Mouse (Mus musculus) MEL (cell line): ENCODE measurements around the gene Prdm10. TPM values are rescaled to one million over a fixed set of nuclear protein-coding genes. Genes with fewer than 3 reads are reported as not detected.

ENCODE experiments used
- DNase-seq: peaks from one replicate; pipeline ENCODE4 v3.0.0; 2011; ENCODE audit warnings: low read depth, low spot score
- H3K27ac ChIP-seq: 2 replicates; pipeline ENCODE4 v1.5.1; 2012; ENCODE audit warnings: low read depth, mild to moderate bottlenecking, control low read depth, low read length, moderate library complexity; ENCODE audit not compliant: control insufficient read depth
- H3K27me3 ChIP-seq, 2 experiments: fragments of 150-350 bp in 1 of 2; sonication (generic) in 1 of 2; 2 replicates each; pipeline ENCODE4 v1.6.1; 2012; ENCODE audit warnings: low read length in 2 of 2, mild to moderate bottlenecking in 2 of 2, improper control_type of control experiment in 1 of 2, moderate library complexity in 1 of 2; ENCODE audit not compliant: insufficient read depth in 2 of 2, control insufficient read depth in 1 of 2
- H3K36me3 ChIP-seq, 2 experiments: 2 replicates each; pipeline ENCODE4 v1.6.1; 2012 to 2014; ENCODE audit warnings: low read length in 2 of 2, improper control_type of control experiment in 1 of 2, inconsistent platforms in 1 of 2, mild to moderate bottlenecking in 1 of 2; ENCODE audit not compliant: insufficient read depth in 2 of 2, control insufficient read depth in 1 of 2
- H3K4me1 ChIP-seq, 2 experiments: fragments of 150-350 bp in 1 of 2; sonication (generic) in 1 of 2; 2 replicates each; pipeline ENCODE4 v1.6.1; 2012; ENCODE audit warnings: low read length in 2 of 2, improper control_type of control experiment in 1 of 2, mild to moderate bottlenecking in 1 of 2; ENCODE audit not compliant: insufficient read depth in 2 of 2, control insufficient read depth in 1 of 2
- H3K4me3 ChIP-seq, 2 experiments: fragments of 150-350 bp in 1 of 2; sonication (generic) in 1 of 2; 2 replicates each; pipeline ENCODE4 v1.5.1; 2012; ENCODE audit warnings: low read depth in 2 of 2, low read length in 2 of 2, mild to moderate bottlenecking in 2 of 2, moderate library complexity in 2 of 2, control low read depth in 1 of 2, improper control_type of control experiment in 1 of 2; ENCODE audit not compliant: control insufficient read depth in 1 of 2, insufficient read depth in 1 of 2
- H3K79me2 ChIP-seq: 2 replicates; pipeline ENCODE4 v1.6.1; 2012; ENCODE audit warnings: mild to moderate bottlenecking, low read length, moderate library complexity; ENCODE audit not compliant: control insufficient read depth, poor library complexity, insufficient read depth
- H3K9ac ChIP-seq: 2 replicates; pipeline ENCODE4 v1.6.1; 2012; ENCODE audit warnings: low read depth, mild to moderate bottlenecking, control low read depth, low read length, moderate library complexity; ENCODE audit not compliant: control insufficient read depth, poor library complexity, severe bottlenecking
- H3K9me3 ChIP-seq: fragments of 150-350 bp; sonication (generic); replicated peaks from 2 replicates; pipeline ENCODE4 v1.6.1; 2012; ENCODE audit warnings: mild to moderate bottlenecking, low read length, improper control_type of control experiment, moderate library complexity; ENCODE audit not compliant: insufficient read depth
- ELF1 ChIP-seq: IDR thresholded peaks from 2 replicates; pipeline ENCODE4 v1.6.1; 2014; ENCODE audit warnings: low read depth, mild to moderate bottlenecking, inconsistent platforms, low read length, improper control_type of control experiment, moderate library complexity
- EP300 ChIP-seq, 2 experiments: IDR thresholded peaks; 2 replicates each; pipeline ENCODE4 v1.6.1; 2011; ENCODE audit warnings: improper control_type of control experiment in 2 of 2, low read length in 2 of 2, low read depth in 1 of 2, mild to moderate bottlenecking in 1 of 2
- GABPA ChIP-seq: IDR thresholded peaks from 2 replicates; pipeline ENCODE4 v1.6.1; 2012; ENCODE audit warnings: low read depth, mild to moderate bottlenecking, inconsistent platforms, low read length, improper control_type of control experiment, moderate library complexity
- GATA1 ChIP-seq: IDR thresholded peaks from 2 replicates; pipeline ENCODE4 v1.6.1; 2011; ENCODE audit warnings: low read depth, low read length, improper control_type of control experiment
- HCFC1 ChIP-seq: IDR thresholded peaks from 2 replicates; pipeline ENCODE4 v1.6.1; 2012; ENCODE audit warnings: low read depth, mild to moderate bottlenecking, inconsistent platforms, low read length, improper control_type of control experiment, moderate library complexity
- KAT2A ChIP-seq: conservative IDR thresholded peaks from 2 replicates; pipeline ENCODE4 v1.6.1; 2012; ENCODE audit warnings: low read depth, low read length, improper control_type of control experiment, inconsistent platforms
- MAX ChIP-seq: IDR thresholded peaks from 2 replicates; pipeline ENCODE4 v1.6.1; 2011; ENCODE audit warnings: low read length, improper control_type of control experiment
- MEF2A ChIP-seq: IDR thresholded peaks from 2 replicates; pipeline ENCODE4 v1.6.1; 2014; ENCODE audit warnings: low read depth, mild to moderate bottlenecking, inconsistent platforms, low read length, improper control_type of control experiment; ENCODE audit not compliant: poor library complexity, insufficient replicate concordance, severe bottlenecking; ENCODE audit errors: extremely low read depth
- MXI1 ChIP-seq: IDR thresholded peaks from 2 replicates; pipeline ENCODE4 v1.6.1; 2011; ENCODE audit warnings: mild to moderate bottlenecking, low read depth, low read length, improper control_type of control experiment
- MYC ChIP-seq: IDR thresholded peaks from 2 replicates; pipeline ENCODE4 v1.6.1; 2011; ENCODE audit warnings: low read depth, mild to moderate bottlenecking, low read length, improper control_type of control experiment, moderate library complexity
- NELFE ChIP-seq: IDR thresholded peaks from 2 replicates; pipeline ENCODE4 v1.6.1; 2011; ENCODE audit warnings: low read depth, low read length, improper control_type of control experiment
- POLR2A ChIP-seq, 2 experiments: IDR thresholded peaks; 2 replicates each; pipeline ENCODE4 v1.6.1; 2011 to 2012; ENCODE audit warnings: low read length in 2 of 2, mild to moderate bottlenecking in 2 of 2, control low read depth in 1 of 2, improper control_type of control experiment in 1 of 2, low read depth in 1 of 2, moderate library complexity in 1 of 2; ENCODE audit not compliant: control insufficient read depth in 1 of 2, insufficient read depth in 1 of 2, poor library complexity in 1 of 2
- POLR2AphosphoS5 ChIP-seq: IDR thresholded peaks from 2 replicates; pipeline ENCODE4 v1.6.1; 2012; ENCODE audit warnings: low read depth, borderline replicate concordance, mild to moderate bottlenecking, inconsistent platforms, low read length, moderate library complexity, mixed read lengths
- RAD21 ChIP-seq: IDR thresholded peaks from 2 replicates; pipeline ENCODE4 v1.6.1; 2011; ENCODE audit warnings: mild to moderate bottlenecking, low read depth, low read length, improper control_type of control experiment
- RCOR1 ChIP-seq: IDR thresholded peaks from 2 replicates; pipeline ENCODE4 v1.6.1; 2012; ENCODE audit warnings: low read depth, mild to moderate bottlenecking, inconsistent platforms, low read length, improper control_type of control experiment
- SIN3A ChIP-seq: IDR thresholded peaks from 2 replicates; pipeline ENCODE4 v1.6.1; 2012; ENCODE audit warnings: low read length, improper control_type of control experiment, inconsistent platforms
- SMC3 ChIP-seq: IDR thresholded peaks from 2 replicates; pipeline ENCODE4 v1.6.1; 2011; ENCODE audit warnings: low read depth, low read length, improper control_type of control experiment
- TAL1 ChIP-seq: IDR thresholded peaks from 2 replicates; pipeline ENCODE4 v1.6.1; 2012; ENCODE audit warnings: mild to moderate bottlenecking, inconsistent platforms, low read length, moderate library complexity, mixed read lengths
- TBP ChIP-seq: IDR thresholded peaks from 2 replicates; pipeline ENCODE4 v1.8.0; 2011; ENCODE audit warnings: low read depth, low read length, improper control_type of control experiment
- UBTF ChIP-seq: IDR thresholded peaks from 2 replicates; pipeline ENCODE4 v1.6.1; 2012; ENCODE audit warnings: low read depth, mild to moderate bottlenecking, inconsistent platforms, low read length, improper control_type of control experiment, moderate library complexity, borderline replicate concordance; ENCODE audit not compliant: insufficient read depth
- ZC3H11A ChIP-seq: IDR thresholded peaks from 2 replicates; pipeline ENCODE4 v1.6.1; 2012; ENCODE audit warnings: low read depth, mild to moderate bottlenecking, inconsistent platforms, low read length, improper control_type of control experiment
- polyA plus RNA-seq, 2 experiments: library from polyadenylated mRNA; stranded (reverse) in 1 of 2; unstranded in 1 of 2; fragments of >175 nt in 1 of 2; fragments of >200 nt in 1 of 2; gene quantifications; 2 replicates each; pipeline versions ENCODE4 v1.2.1 to v1.2.4; 2012; ENCODE audit warnings: low replicate concordance in 2 of 2, low read depth in 1 of 2; ENCODE audit not compliant: insufficient read length in 2 of 2, insufficient read depth in 1 of 2, missing spikeins in 1 of 2
- total RNA-seq: library from RNA; depleted of rRNA; stranded (reverse); fragments of 300-350 nt; gene quantifications from 2 replicates; pipeline ENCODE4 v1.2.3, GENCODE M21; 2012

Gene Prdm10
- total and polyA plus RNA-seq, 3 experiments = 3.4 to 8.7 TPM; not detected in 1

DNA sequence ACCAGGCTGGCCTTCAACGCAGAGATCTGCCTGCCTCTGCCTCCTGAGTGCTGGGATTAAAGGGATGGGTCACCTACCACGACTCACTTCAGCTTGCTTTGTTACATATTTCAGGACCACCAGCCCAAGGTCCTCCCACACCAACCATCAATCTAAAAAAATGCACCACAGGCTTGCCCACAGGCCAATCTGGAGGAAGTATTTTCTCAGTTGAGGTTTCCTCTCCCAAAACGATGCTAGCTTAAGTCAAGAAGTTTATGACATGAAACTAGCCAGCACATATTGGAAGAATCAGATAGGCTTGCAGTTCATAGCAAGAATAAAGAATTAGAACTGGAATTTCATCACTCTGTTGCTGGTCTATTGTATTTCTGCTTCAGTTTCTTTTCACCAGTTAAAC lies 24.0 kb downstream of the Prdm10 start (continued):
- TF ChIP-seq HCFC1 = no peak
- TF ChIP-seq, all 39 proteins: peak for 0

DNA sequence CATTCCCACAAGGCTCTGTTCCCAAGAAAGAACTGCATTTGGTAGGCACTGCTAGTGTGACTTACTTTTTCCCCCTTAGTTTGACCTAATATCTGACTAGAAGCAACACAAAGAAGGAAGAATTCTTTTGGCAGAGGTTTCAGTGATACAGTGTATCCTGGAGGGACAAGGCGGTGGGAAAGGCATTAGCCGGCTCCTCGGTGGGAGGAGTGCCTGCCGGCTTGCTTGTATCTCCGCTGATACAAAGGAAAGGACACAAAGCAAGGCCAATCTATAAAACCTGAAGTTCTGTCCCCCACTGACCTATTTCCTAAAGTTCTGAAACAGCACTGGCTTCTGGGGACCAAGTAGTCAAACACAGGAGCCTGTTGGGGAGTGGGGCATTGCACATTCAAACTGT lies 24.8 kb downstream of the Prdm10 start:
- TF ChIP-seq SMC3 = no peak
- no peak for TF ChIP-seq MEF2A
- TF ChIP-seq MYC = no peak
- TF ChIP-seq POLR2A (IDR thresholded peaks at IDR 0.05; ENCODE audit: control insufficient read depth in 1 of 2, insufficient read depth in 1 of 2, low read depth in 1 of 2, low read length in 2 of 2, poor library complexity in 1 of 2) = no peak
- TF ChIP-seq GABPA = no peak
- no peak for TF ChIP-seq SIN3A
- TF ChIP-seq POLR2AphosphoS5 = no peak
- no peak for TF ChIP-seq UBTF
- H3K27me3 ChIP-seq = no peaks in the 10 kb centered on the region

DNA sequence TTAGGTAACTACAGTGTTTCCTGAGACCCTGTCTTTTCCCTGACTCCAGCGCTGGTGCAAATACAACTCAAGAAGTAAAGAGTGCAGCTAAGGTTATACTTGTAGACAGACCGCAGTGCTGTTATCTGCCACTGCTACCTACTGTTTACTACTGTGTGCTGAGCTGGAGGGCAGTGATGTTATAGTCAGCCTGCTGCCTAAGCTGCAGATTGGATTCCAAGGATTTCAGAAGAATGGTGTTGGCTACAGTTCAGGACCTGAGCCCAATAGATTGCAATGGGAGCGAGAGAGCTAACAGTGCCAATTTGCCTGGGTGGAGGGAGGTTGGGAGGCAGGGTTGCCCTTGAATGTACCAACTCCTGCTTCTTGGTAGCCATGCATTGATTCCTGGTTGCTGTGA lies 25.5 kb downstream of the Prdm10 start:
- no peaks in the 10 kb centered on the region for H3K9me3 ChIP-seq
- no peak overlapping the region for H3K4me3 ChIP-seq
- H3K27me3 ChIP-seq = no peaks in the 10 kb centered on the region
- H3K9ac ChIP-seq = no peak overlapping the region
- H3K79me2 ChIP-seq = no peaks in the 10 kb centered on the region
- H3K36me3 ChIP-seq = peaks cover 0 to 27% of the 10 kb centered on the region in 2 experiments; a peak in 2 of 4 replicates
- TF ChIP-seq TBP (no peak), RAD21 (no peak), ELF1 (no peak), KAT2A (no peak), MAX (no peak), MXI1 (no peak), ZC3H11A (no peak), GATA1 (no peak), RCOR1 (no peak), EP300 (IDR thresholded peaks at IDR 0.05; ENCODE audit: low read depth in 1 of 2, low read length in 2 of 2) (no peak), POLR2A (IDR thresholded peaks at IDR 0.05; ENCODE audit: control insufficient read depth in 1 of 2, insufficient read depth in 1 of 2, low read depth in 1 of 2, low read length in 2 of 2, poor library complexity in 1 of 2) (no peak), TAL1 (no peak), NELFE (no peak)
- H3K27ac ChIP-seq = no peak overlapping the region
- DNase-seq = no peak
- H3K4me1 ChIP-seq = peaks cover 25 to 29% of the 10 kb centered on the region in 2 experiments

More for the DNA sequence above, 24.8 kb downstream of the Prdm10 start:
- Histone ChIP-seq H3K9ac (no peak overlapping the region), H3K79me2 (no peaks in the 10 kb centered on the region), H3K9me3 (no peaks in the 10 kb centered on the region), H3K27ac (no peak overlapping the region), H3K4me1 (peaks cover 28 to 30% of the 10 kb centered on the region in 2 experiments), H3K4me3 (no peak overlapping the region), H3K36me3 (peaks cover 0 to 28% of the 10 kb centered on the region in 2 experiments; a peak in 2 of 4 replicates)
- DNase-seq = no peak
